ENCODE assay signal across 7 mouse cellular contexts in the genomic region with DNA sequence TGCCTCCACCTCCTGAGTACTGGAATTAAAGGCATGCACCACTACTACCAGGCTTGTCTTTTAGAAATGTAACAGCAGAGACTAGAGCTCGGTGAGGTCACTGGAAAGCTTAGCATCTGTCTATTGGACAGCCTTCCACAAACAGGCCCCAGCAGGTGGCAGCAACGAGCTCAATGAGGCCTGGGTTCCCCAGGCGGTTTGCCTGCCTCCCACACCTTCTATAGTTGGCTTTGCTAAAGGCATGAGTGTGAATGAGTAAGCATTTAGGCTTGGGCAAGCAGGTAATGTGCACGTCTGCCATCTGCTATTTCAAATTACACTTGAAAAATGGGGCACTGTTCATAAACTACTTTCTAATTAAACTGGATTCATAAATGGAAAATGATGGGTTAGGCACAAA. TPM values are rescaled to one million over a fixed set of nuclear protein-coding genes. Genes with fewer than 3 reads are reported as not detected.
DNase-seq lines count a peak whose midpoint lies in the region; ATAC-seq and TF ChIP-seq lines count a peak whose summit lies in the region.

No protein-coding gene starts in this region.

- peak; percentile 88 for TF ChIP-seq CTCF in intestine, postnatal 0 days (IDR thresholded peaks at IDR 0.05; ENCODE audit: low read depth)

- 17% methylated on average over 4 of the region's 4 CpGs for WGBS in intestine, postnatal 0 days
- WGBS in midbrain, embryonic 13.5 days, result 19% methylated on average over 4 of the region's 4 CpGs

- no peak overlapping the region for H3K27ac ChIP-seq in intestine, postnatal 0 days (ENCODE audit: low read depth, low read length)
- H3K27ac ChIP-seq in midbrain, embryonic 13.5 days, result no peak overlapping the region; the same call in 1 of the 2 replicates

- H3K4me2 ChIP-seq in intestine, postnatal 0 days (replicated peaks; ENCODE audit: low read depth), result no peak overlapping the region
- H3K4me2 ChIP-seq in midbrain, embryonic 13.5 days (replicated peaks), result no peak overlapping the region

- peak; percentile 69 for ATAC-seq in activated CD4-positive, CD25-positive, alpha-beta regulatory T cell, adult 4 months
- ATAC-seq in intestine, postnatal 0 days, result no peak; the same call in 1 of the 2 replicates
- peak; percentile 76 for ATAC-seq in midbrain, embryonic 13.5 days

- no peak overlapping the region for H3K9ac ChIP-seq in intestine, postnatal 0 days (ENCODE audit: low read depth, low read length)
- no peak overlapping the region for H3K9ac ChIP-seq in midbrain, embryonic 13.5 days (replicated peaks)

- no peaks in the 10 kb centered on the region for H3K4me1 ChIP-seq in intestine, postnatal 0 days (replicated peaks; ENCODE audit: control insufficient read depth, insufficient read depth, low read length)
- H3K4me1 ChIP-seq in midbrain, embryonic 13.5 days (replicated peaks), result peaks cover 28% of the 10 kb centered on the region

- H3K9me3 ChIP-seq in intestine, postnatal 0 days (ENCODE audit: control insufficient read depth), result no peaks in the 10 kb centered on the region
- no peaks in the 10 kb centered on the region for H3K9me3 ChIP-seq in midbrain, embryonic 13.5 days

- no peak overlapping the region for H3K4me3 ChIP-seq in intestine, postnatal 0 days (ENCODE audit: low read depth, low read length)
- H3K4me3 ChIP-seq in midbrain, embryonic 13.5 days (replicated peaks), result no peak overlapping the region

- intact Hi-C loops in left cerebral cortex, postnatal 25 days (cut with DNase I), result loop anchor here (5.0 kb wide), 1 partner anchor 178 kb away; no protein-coding TSS in a partner anchor

- H3K36me3 ChIP-seq in intestine, postnatal 0 days (ENCODE audit: control insufficient read depth, insufficient read depth), result peaks cover 23% of the 10 kb centered on the region
- H3K36me3 ChIP-seq in midbrain, embryonic 13.5 days, result peaks cover 20% of the 10 kb centered on the region

- no peaks in the 10 kb centered on the region for H3K27me3 ChIP-seq in intestine, postnatal 0 days (replicated peaks; ENCODE audit: control insufficient read depth, insufficient read depth, low read length)
- no peaks in the 10 kb centered on the region for H3K27me3 ChIP-seq in midbrain, embryonic 13.5 days

- DNase-seq in cerebellum, postnatal 4 days (ENCODE audit: low spot score in 2 of 2), result peak; percentile 77 to 80
- DNase-seq in gastrocnemius, postnatal 10 days, result peak; percentile 88
- DNase-seq in left cerebral cortex, postnatal 25 days (ENCODE audit: low spot score in 2 of 2), result peak; percentile 85 to 95
- DNase-seq in spleen, adult 12 weeks (ENCODE audit: low spot score), result peak; percentile 48

RNA-seq across cellular contexts. Expression of gene Tpt1, which starts 54.7 kb away (rescaled TPM):
- polyA plus RNA-seq in activated CD4-positive, CD25-positive, alpha-beta regulatory T cell, adult 4 months (2017; shearing (Covaris generic)), result 1,000 to 10,000 TPM; 1,760 to 1,971 TPM
- 1,000 to 10,000 TPM; 3,326 to 3,432 TPM for total RNA-seq in gastrocnemius, postnatal 10 days (2021)
- 1,212 and 1,295 TPM in 2 replicates for polyA plus RNA-seq in intestine, postnatal 0 days (2015; fragmentation: Nextera tagmentation; extraction: Ambion mirVana)
- 1,000 to 10,000 TPM; 1,037 to 1,046 TPM for total RNA-seq in left cerebral cortex, postnatal 25 days (2021)
- polyA plus RNA-seq in midbrain, embryonic 13.5 days (2015; fragmentation: Nextera tagmentation; extraction: Ambion mirVana), result 876 and 886 TPM in 2 replicates

RNA-seq across cellular contexts. Expression of gene Kctd4, which starts 55.2 kb away (rescaled TPM):
- polyA plus RNA-seq in activated CD4-positive, CD25-positive, alpha-beta regulatory T cell, adult 4 months (2017; shearing (Covaris generic)), result 1 to 10 TPM; 1.6 to 2.8 TPM
- under 1 TPM in 1 of 2 experiments, not detected in 1; 0.05 TPM for total RNA-seq in gastrocnemius, postnatal 10 days (2021)
- polyA plus RNA-seq in intestine, postnatal 0 days (2015; fragmentation: Nextera tagmentation; extraction: Ambion mirVana), result 0.39 and 0.50 TPM in 2 replicates
- 10 to 100 TPM; 14.6 to 18.9 TPM for total RNA-seq in left cerebral cortex, postnatal 25 days (2021)
- polyA plus RNA-seq in midbrain, embryonic 13.5 days (2015; fragmentation: Nextera tagmentation; extraction: Ambion mirVana), result 4.6 and 6.0 TPM in 2 replicates
